Mouse (Mus musculus): ENCODE data around the gene Afmid.

DNA sequence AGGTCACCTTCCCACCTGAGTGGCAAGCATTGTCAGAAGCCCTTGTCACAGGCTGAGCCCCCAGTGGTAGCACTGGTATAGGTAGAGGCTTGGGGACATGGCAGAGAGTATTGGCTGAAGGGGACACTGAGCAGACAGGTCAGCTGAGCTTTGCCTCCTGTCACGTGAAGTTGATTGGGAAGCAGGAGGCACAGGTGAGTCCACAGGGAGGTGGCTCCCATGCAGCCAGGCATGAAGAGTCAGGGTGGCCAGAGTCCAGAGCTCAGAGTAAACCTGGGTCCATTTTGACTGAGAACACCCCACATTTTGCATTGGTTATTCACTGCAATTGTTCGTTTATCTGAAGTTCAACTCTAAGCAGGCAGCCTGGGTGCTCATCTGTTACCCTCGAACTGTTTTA is 27.2 kb downstream of the Afmid start:
- TF ChIP-seq EP300 (IDR thresholded peaks at IDR 0.05; ENCODE audit: low read depth) (no peak), CTCF (IDR thresholded peaks at IDR 0.05; ENCODE audit: low read depth) (no peak)

Measured in liver, postnatal 0 days (tissue).